Mouse (Mus musculus) hindbrain, postnatal 0 days (tissue): ENCODE data around the gene Dbn1. TPM values are rescaled to one million over a fixed set of nuclear protein-coding genes. Genes with fewer than 3 reads are reported as not detected.
A peak's percentile ranks its signal among the peaks of the same experiment; 100 is the strongest.

Source experiments
- ATAC-seq: fragments of 200-750 bp; cut with Nextera tagmentation; 2 replicates; pipeline ENCODE4 v1.8.0; 2017; ENCODE audit warnings: mild to moderate bottlenecking, moderate TSS enrichment, moderate library complexity
- DNase-seq: peaks from one replicate; pipeline ENCODE4 v3.0.0-alpha.2; 2015; ENCODE audit warnings: low spot score
- H3K27ac ChIP-seq: fragments of 300-500 bp; sonication (generic); 2 replicates; pipeline ENCODE4 v1.5.1; 2014; ENCODE audit warnings: mild to moderate bottlenecking
- H3K27me3 ChIP-seq: fragments of 300-500 bp; sonication (generic); 2 replicates; pipeline ENCODE4 v1.6.1; 2014; ENCODE audit warnings: low read length, mixed read lengths; ENCODE audit not compliant: insufficient read depth
- H3K36me3 ChIP-seq: fragments of 300-500 bp; sonication (generic); 2 replicates; pipeline ENCODE4 v1.6.1; 2014; ENCODE audit warnings: low read length, mixed read lengths; ENCODE audit not compliant: insufficient read depth
- H3K4me1 ChIP-seq: fragments of 300-500 bp; sonication (generic); 2 replicates; pipeline ENCODE4 v1.6.1; 2014; ENCODE audit warnings: antibody characterized with exemption, low read length, mixed read lengths; ENCODE audit not compliant: insufficient read depth
- H3K4me2 ChIP-seq: fragments of 300-500 bp; sonication (generic); 2 replicates; pipeline ENCODE4 v1.6.1; 2014; ENCODE audit warnings: low read depth, mild to moderate bottlenecking, low read length, moderate library complexity, mixed read lengths
- H3K4me3 ChIP-seq: fragments of 300-500 bp; sonication (generic); 2 replicates; pipeline ENCODE4 v1.5.1; 2014; ENCODE audit warnings: low read length
- H3K9ac ChIP-seq: fragments of 300-500 bp; sonication (generic); replicated peaks from 2 replicates; pipeline ENCODE4 v1.6.1; 2014; ENCODE audit warnings: mild to moderate bottlenecking, low read length, moderate library complexity, mixed read lengths
- H3K9me3 ChIP-seq: fragments of 300-500 bp; sonication (generic); 2 replicates; pipeline ENCODE4 v1.6.1; 2016; ENCODE audit warnings: low read length, mixed read lengths
- CTCF ChIP-seq: IDR thresholded peaks from 2 replicates; pipeline ENCODE4 v1.5.1; 2016; ENCODE audit warnings: antibody characterized with exemption, control low read depth, low read depth
- WGBS: fragments of 180-500 bp; shearing (Covaris S2); extraction: QIAGEN DNeasy Blood & Tissue Kit; methylation state at CpG from one replicate; pipeline ENCODE4 v1.1.7; 2014; 5-methylcytosine and 5-hydroxymethylcytosine counted together
- polyA plus RNA-seq: library from polyadenylated mRNA; unstranded; fragments of >200 nt; fragmentation: Nextera tagmentation; extraction: Ambion mirVana; gene quantifications from 2 replicates; pipeline ENCODE4 v1.2.1, GENCODE M21; 2015
- total RNA-seq: library from RNA; depleted of rRNA; stranded (reverse); fragments of >200 nt; gene quantifications from 2 replicates; pipeline ENCODE4 v1.2.3, GENCODE M21; 2014

Gene Dbn1
- total and polyA plus RNA-seq, 2 experiments from 2014 or later: 369 to 442 TPM

- Histone ChIP-seq H3K4me1 (peaks cover 23% of the 10 kb centered on the region), H3K9me3 (no peaks in the 10 kb centered on the region), H3K4me2 (peak overlapping the region; percentile 89), H3K4me3 (peak overlapping the region; percentile 71), H3K9ac (peak overlapping the region; percentile 99), H3K36me3 (peaks cover 3% of the 10 kb centered on the region; the same call in 1 of the 2 replicates), H3K27me3 (no peaks in the 10 kb centered on the region), H3K27ac (peak overlapping the region; percentile 99)
- DNase-seq (peak; percentile 75), ATAC-seq (peak; percentile 48)
- no peak for TF ChIP-seq CTCF
- WGBS: under 1% methylated on average over 28 of the region's 29 CpGs
Observed at GRCm38 (mm10) chr13:55486916-55487577, 864 bp downstream of the Dbn1 start.

- no peak for ATAC-seq
- no peaks in the 10 kb centered on the region for H3K27me3 ChIP-seq
- peak overlapping the region; percentile 99 for H3K27ac ChIP-seq
Observed at GRCm38 (mm10) chr13:55486029-55486794, 1.7 kb downstream of the Dbn1 start.

GRCm38 (mm10) chr13:55484520-55485088 is 3.3 kb downstream of the Dbn1 start:
- Histone ChIP-seq H3K9me3 (no peaks in the 10 kb centered on the region), H3K27me3 (no peaks in the 10 kb centered on the region), H3K4me3 (peak overlapping the region; percentile 71), H3K4me2 (peak overlapping the region; percentile 89), H3K9ac (peak overlapping the region; percentile 99), H3K27ac (peak overlapping the region; percentile 99), H3K4me1 (peaks cover 23% of the 10 kb centered on the region), H3K36me3 (peaks cover 26% of the 10 kb centered on the region)
- DNase-seq (peak; percentile 34), ATAC-seq (no peak)
- TF ChIP-seq CTCF: no peak
- WGBS: 13% methylated on average over 7 of the region's 7 CpGs

More at GRCm38 (mm10) chr13:55486029-55486794, 1.7 kb downstream of the Dbn1 start:
- TF ChIP-seq CTCF: 0 out of 2 replicates have a peak, but pooled peaks have one; percentile 13
- H3K4me1 ChIP-seq: peaks cover 23% of the 10 kb centered on the region
- H3K4me2 ChIP-seq: peak overlapping the region; percentile 89
- DNase-seq: peak; percentile 62
- H3K9me3 ChIP-seq: no peaks in the 10 kb centered on the region
- 21% methylated on average over 14 of the region's 14 CpGs for WGBS
- peak overlapping the region; percentile 71 for H3K4me3 ChIP-seq
- peak overlapping the region; percentile 99 for H3K9ac ChIP-seq
- peaks cover 10% of the 10 kb centered on the region; the same call in 1 of the 2 replicates for H3K36me3 ChIP-seq

GRCm38 (mm10) chr13:55483593-55483992 is 4.3 kb downstream of the Dbn1 start:
- Histone ChIP-seq H3K27me3 (no peaks in the 10 kb centered on the region), H3K36me3 (peaks cover 36% of the 10 kb centered on the region), H3K9me3 (no peaks in the 10 kb centered on the region), H3K4me3 (peak overlapping the region; percentile 71), H3K4me2 (peak overlapping the region; percentile 89), H3K4me1 (peaks cover 23% of the 10 kb centered on the region), H3K9ac (peak overlapping the region; percentile 41), H3K27ac (peak overlapping the region; percentile 99)
- no peak for TF ChIP-seq CTCF
- DNase-seq (peak; percentile 95), ATAC-seq (peak; percentile 85)
- whole genome bisulfite sequencing: 6% methylated on average over 15 of the region's 15 CpGs

- peaks cover 23% of the 10 kb centered on the region for H3K4me1 ChIP-seq
- no peak for TF ChIP-seq CTCF
- H3K4me2 ChIP-seq: peak overlapping the region; percentile 89
- H3K27me3 ChIP-seq: no peaks in the 10 kb centered on the region
- H3K9ac ChIP-seq: peak overlapping the region; percentile 35
- peak overlapping the region; percentile 71 for H3K4me3 ChIP-seq
- no peak for ATAC-seq
- 17% methylated on average over 9 of the region's 9 CpGs for WGBS
- no peak for DNase-seq
- peak overlapping the region; percentile 99 for H3K27ac ChIP-seq
- H3K36me3 ChIP-seq: peaks cover 37% of the 10 kb centered on the region
- H3K9me3 ChIP-seq: no peaks in the 10 kb centered on the region
Observed at GRCm38 (mm10) chr13:55483071-55483470, 4.8 kb downstream of the Dbn1 start.

GRCm38 (mm10) chr13:55482542-55482941 is 5.4 kb downstream of the Dbn1 start:
- Histone ChIP-seq H3K4me2 (peak overlapping the region; percentile 89; the same call in 1 of the 2 replicates), H3K4me1 (peaks cover 23% of the 10 kb centered on the region), H3K9me3 (no peaks in the 10 kb centered on the region), H3K4me3 (peak overlapping the region; percentile 71; the same call in 1 of the 2 replicates), H3K27me3 (no peaks in the 10 kb centered on the region), H3K9ac (peak overlapping the region; percentile 35; the same call in 1 of the 2 replicates), H3K27ac (peak overlapping the region; percentile 99; the same call in 1 of the 2 replicates), H3K36me3 (peaks cover 39% of the 10 kb centered on the region)
- ATAC-seq: no peak
- no peak for DNase-seq
- peak; percentile 27; the same call in 1 of the 2 replicates for TF ChIP-seq CTCF
- WGBS: 47% methylated on average over 7 of the region's 7 CpGs
